Mouse (Mus musculus): Measurements from ENCODE around the gene Cenpk.

The Cenpk gene

DNA sequence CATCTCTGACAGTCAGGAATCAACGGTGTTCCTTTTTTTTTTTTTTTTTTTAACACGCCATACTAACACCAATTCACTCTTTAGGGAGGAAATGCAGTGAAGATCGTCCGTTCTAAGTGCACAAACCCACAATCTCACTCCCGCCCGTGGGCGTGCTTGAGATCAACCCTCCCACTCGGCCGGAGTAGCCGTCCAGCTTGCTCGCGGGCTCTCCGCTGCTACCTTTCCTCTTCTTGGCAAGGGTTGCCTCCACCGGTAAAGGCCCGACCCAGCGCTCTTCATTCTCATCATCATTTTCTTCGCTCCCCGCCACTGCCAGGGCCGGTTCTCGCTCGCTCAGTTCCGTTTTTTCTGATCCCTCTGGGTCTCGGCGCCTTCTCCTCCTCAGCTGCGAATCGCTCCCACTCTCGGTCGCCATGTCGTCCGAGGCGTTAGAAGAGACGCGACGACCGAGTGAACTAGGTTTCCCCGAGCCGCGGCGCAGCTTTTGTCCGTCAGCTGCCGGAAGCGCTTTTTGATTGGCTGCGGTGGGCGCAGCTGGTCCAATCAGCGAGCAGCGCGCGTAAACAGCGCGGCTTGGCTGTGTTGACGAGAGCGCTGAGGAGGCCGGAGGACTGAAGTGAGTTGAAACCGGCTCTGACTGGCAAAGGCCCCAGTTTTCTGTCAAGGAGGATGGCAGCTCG lies at the start of gene Cenpk, which contains the start of gene Ppwd1:
Gene Cenpk, plus strand, starts transcription at position 228 of the 683 bp plus-strand sequence.
Gene Ppwd1, minus strand, starts transcription at position 460 of the 683 bp plus-strand sequence.
- DNase-seq (ENCODE audit: extremely low read depth, low read depth) = peak; percentile 91

DNA sequence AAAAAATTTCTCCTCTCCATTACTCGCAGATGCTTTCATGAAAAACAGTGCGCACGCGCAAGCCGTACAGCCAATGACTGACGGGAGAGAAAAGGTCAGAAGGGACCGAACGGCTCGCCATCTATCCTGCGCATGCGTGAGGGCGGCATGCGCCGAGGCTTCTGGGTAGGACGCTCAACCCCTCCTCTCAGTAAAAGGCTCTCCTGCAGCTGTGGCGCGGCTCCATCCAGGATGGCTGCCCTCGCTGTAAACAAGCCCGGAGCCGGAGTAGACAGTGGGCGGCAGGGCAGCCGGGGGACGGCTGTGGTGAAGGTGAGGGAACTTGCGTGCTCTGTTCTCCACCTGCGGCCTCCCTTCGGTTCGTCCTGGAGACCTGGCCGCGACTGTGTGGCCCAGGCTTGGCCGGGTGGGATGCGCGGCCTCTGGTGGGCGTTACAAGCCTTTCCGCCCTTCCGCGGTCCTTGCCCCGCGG lies 49.7 kb upstream of the Cenpk start, which contains the start of gene Trim23:
Gene Trim23, plus strand, starts transcription at position 148 of the 472 bp plus-strand sequence.
- DNase-seq (ENCODE audit: extremely low read depth, low read depth) = peak; percentile 97

DNA sequence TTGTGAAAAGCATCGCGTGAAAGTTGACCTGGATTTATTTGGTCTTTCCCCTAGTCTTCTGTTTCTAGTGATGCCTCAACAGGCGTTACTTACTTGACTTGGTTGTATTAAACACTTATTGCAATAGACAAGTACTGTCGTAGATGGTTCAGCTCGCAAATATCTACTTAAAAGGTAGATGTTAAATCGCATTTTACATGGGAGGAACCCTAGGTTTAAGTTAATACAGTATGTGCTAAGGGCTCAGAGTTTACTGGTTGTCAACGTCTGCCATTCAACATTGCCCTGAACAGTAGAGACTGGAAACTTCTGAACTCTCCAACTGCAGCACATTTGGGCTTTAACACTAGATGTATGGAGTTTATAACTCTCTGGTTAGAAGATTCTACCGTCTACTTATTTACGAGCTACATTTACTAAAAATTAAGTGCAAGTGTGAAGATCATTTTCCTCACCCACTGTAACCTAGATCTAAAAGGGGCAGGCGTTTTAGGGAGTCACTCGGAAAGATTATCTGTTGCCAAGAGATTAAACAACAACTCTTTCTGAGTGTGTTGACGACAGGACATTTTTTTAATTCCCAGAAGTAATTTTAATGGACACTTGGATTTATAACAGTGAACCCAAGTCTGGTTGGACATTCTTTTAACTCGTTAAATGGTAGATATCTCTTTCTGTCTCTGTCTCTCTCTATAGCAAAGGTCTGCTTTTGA lies 49.1 kb upstream of the Cenpk start:
- DNase-seq (ENCODE audit: extremely low read depth, low read depth) = peak; percentile 41

GRCm38 (mm10) chr13:104187357-104187756 lies 41.1 kb upstream of the Cenpk start:
- no peak for DNase-seq (ENCODE audit: extremely low read depth, low read depth)

- DNase-seq (ENCODE audit: extremely low read depth, low read depth) = peak; percentile 39
These were observed 32.5 kb upstream of the Cenpk start for GRCm38 (mm10) chr13:104195891-104196290.

GRCm38 (mm10) chr13:104204313-104204712 lies 24.1 kb upstream of the Cenpk start:
- no peak for DNase-seq (ENCODE audit: extremely low read depth, low read depth)

DNA sequence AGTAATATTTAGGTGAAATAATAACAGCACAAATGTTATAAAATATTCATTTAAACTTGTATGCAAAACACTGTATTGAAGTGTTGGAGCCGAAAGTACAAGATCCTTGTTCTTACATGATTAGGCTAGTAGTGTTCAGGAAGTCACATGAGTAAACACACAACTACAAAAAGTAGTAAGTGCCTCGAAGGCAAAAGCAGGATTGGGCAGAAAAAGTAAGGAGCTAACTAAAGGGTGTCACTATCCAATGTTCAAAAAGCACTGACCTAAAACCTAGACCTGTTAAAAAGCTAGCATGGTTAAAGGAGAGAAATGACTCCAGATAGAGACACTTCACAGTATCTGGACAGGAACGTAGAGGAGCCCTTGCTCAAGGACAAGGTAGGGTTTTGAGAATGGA lies 933 bp upstream of the Cenpk start:
- peak; percentile 8 for DNase-seq (ENCODE audit: extremely low read depth, low read depth)

- DNase-seq (ENCODE audit: extremely low read depth, low read depth) = no peak
These were observed 770 bp downstream of the Cenpk start for GRCm38 (mm10) chr13:104229181-104229580.

DNA sequence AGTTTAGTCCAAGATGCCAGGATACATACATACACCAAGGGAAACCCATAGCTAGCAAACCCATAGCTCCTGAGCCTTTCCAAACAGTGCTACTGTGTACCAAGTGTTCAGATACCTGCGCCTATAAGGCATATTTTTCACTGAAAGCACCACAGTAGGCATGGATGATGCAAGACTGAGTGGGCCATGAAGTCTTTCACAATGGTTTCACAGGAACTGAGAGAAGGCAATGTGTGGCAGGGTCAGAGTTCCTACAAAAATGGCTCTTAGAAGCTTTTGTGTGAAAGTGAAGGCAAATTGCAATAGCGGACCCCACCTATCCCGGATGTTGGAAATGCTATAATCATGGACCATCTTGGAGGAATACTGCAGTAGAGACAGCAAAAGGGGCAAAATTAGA lies 30.6 kb downstream of the Cenpk start:
- DNase-seq (ENCODE audit: extremely low read depth, low read depth) = no peak

DNA sequence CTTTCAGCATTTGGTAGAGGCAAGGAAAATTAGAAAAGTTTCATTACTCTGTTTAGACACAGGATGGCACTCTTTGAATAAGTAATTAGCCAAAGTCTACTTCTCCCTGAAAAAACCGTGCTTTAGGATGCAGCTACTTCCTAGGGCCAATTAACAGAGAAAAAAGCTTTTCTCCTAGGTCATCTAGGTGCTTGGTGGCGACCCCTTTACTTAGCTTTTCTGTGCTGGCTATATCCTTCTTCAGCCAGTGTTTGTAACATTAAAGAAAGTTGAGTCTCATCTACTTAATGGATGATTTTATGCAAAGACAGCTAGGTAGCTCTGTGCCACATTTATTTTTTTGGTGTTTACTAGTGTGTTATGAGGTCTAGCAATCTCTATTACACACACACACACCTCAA lies 56.6 kb downstream of the Cenpk start:
- DNase-seq (ENCODE audit: extremely low read depth, low read depth) = peak; percentile 54

GRCm38 (mm10) chr13:104285737-104286311 lies 57.4 kb downstream of the Cenpk start:
- no peak for DNase-seq (ENCODE audit: extremely low read depth, low read depth)

DNA sequence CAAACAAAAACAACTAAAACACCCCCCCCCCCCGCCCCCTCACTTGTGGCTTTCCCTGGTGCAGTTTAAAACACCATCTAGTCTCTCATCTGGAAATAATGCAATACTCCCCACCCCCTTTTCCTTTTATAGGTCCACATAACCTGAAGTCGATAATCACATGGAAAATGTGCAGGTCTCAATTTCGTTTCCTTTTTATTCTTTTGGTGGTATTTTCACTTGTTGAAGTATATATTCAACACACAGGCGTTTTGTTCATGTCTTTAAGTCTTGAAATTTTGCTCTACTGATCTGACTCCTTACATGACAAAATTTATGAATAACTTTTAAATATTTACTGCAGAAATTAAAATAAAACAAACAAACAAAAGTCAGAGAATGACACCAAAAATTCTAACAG lies 57.9 kb downstream of the Cenpk start:
- DNase-seq (ENCODE audit: extremely low read depth, low read depth) = no peak

DNA sequence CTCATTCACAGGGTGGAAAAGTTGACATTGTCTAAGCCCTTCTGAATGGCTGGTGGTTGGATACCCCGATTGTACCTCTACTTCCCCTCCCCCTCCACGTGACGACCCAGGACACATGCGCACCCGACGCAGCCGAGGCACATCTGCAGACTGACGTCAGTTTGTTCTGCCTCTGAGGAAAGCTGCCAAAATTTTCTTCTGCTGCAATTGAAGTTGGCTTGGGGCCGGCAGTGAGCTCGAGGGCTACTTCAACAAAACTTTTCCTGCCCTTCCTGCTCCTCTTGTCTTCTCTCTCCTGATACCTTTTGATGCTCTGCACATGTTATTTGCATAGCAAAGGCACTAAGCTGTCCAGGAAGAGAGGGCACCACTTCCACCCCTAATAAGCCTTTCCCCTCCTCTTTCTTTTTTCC lies 58.5 kb downstream of the Cenpk start:
- peak; percentile 81 for DNase-seq (ENCODE audit: extremely low read depth, low read depth)

- DNase-seq (ENCODE audit: extremely low read depth, low read depth) = no peak
These were observed 59.2 kb downstream of the Cenpk start, which contains the start of gene Adamts6 for GRCm38 (mm10) chr13:104287366-104288225. Gene Adamts6 (plus strand): TSS chr13:104287835.

GRCm38 (mm10) chr13:104288226-104288859 lies 59.9 kb downstream of the Cenpk start:
- DNase-seq (ENCODE audit: extremely low read depth, low read depth) = no peak

- no peak for DNase-seq (ENCODE audit: extremely low read depth, low read depth)
These were observed 60.8 kb downstream of the Cenpk start for GRCm38 (mm10) chr13:104289176-104289575.

DNA sequence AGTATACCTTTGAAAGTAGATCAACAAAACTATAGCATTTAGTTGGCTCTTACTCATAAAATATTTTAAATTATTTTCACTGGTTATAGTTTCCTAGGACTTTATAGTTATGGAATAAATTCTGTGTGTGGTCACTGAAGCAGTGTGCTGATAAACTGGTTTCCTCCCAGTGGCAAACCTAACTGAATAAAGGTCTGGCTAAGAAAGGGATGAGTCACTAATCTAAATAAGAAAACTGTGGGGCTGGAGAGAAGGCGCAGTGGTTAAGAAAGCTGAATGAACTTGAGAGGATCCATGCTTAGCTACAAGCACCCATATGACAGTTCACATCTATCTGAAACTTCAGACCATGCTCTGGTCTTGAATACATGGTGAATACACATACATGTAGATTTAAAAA lies 67.1 kb downstream of the Cenpk start:
- no peak for DNase-seq (ENCODE audit: extremely low read depth, low read depth)
